Mouse (Mus musculus) cerebellum, adult 2 months (tissue): ENCODE data around the gene Peg3.

Source experiments
- CTCF ChIP-seq: fragments of 200-500 bp; IDR thresholded peaks from 2 replicates; pipeline ENCODE4 v1.5.1; 2011; ENCODE audit warnings: low read depth, mild to moderate bottlenecking, control low read depth, low read length, moderate library complexity, borderline replicate concordance; ENCODE audit not compliant: insufficient read depth
- POLR2A ChIP-seq: fragments of 200-500 bp; IDR thresholded peaks from 2 replicates; pipeline ENCODE4 v1.6.1; 2011; ENCODE audit warnings: low read length, control low read depth, borderline replicate concordance; ENCODE audit not compliant: insufficient read depth

GRCm38 (mm10) chr7:6777689-6778088 lies 47.5 kb upstream of the Peg3 start:
- TF ChIP-seq CTCF (no peak), POLR2A (no peak)
